Mouse (Mus musculus) embryonic facial prominence, embryonic 13.5 days (tissue): ENCODE data around the gene Daxx. TPM values are rescaled to one million over a fixed set of nuclear protein-coding genes. Genes with fewer than 3 reads are reported as not detected.
A peak's percentile ranks its signal among the peaks of the same experiment; 100 is the strongest.

Source experiments
- ATAC-seq: fragments of 200-750 bp; cut with Nextera tagmentation; 2 replicates; pipeline ENCODE4 v1.8.0; 2017; ENCODE audit warnings: low read depth; ENCODE audit not compliant: insufficient number of reproducible peaks, insufficient read depth, low FRiP score, low TSS enrichment
- H3K27ac ChIP-seq: fragments of 300-500 bp; sonication (generic); 2 replicates; pipeline ENCODE4 v1.5.1; 2015; ENCODE audit warnings: moderate library complexity, mild to moderate bottlenecking, inconsistent platforms
- H3K27me3 ChIP-seq: fragments of 300-500 bp; sonication (generic); 2 replicates; pipeline ENCODE4 v1.6.1; 2015; ENCODE audit warnings: mild to moderate bottlenecking, inconsistent platforms
- H3K36me3 ChIP-seq: fragments of 300-500 bp; sonication (generic); 2 replicates; pipeline ENCODE4 v1.6.1; 2015; ENCODE audit warnings: mild to moderate bottlenecking, inconsistent platforms
- H3K4me1 ChIP-seq: fragments of 300-500 bp; sonication (generic); 2 replicates; pipeline ENCODE4 v1.6.1; 2015; ENCODE audit warnings: inconsistent platforms
- H3K4me2 ChIP-seq: fragments of 300-500 bp; sonication (generic); 2 replicates; pipeline ENCODE4 v1.6.1; 2015; ENCODE audit warnings: moderate library complexity, mild to moderate bottlenecking, inconsistent platforms
- H3K4me3 ChIP-seq: fragments of 300-500 bp; sonication (generic); 2 replicates; pipeline ENCODE4 v1.5.1; 2015; ENCODE audit warnings: mild to moderate bottlenecking, inconsistent platforms
- H3K9ac ChIP-seq: fragments of 300-500 bp; sonication (generic); 2 replicates; pipeline ENCODE4 v1.6.1; 2015; ENCODE audit warnings: mild to moderate bottlenecking, inconsistent platforms
- H3K9me3 ChIP-seq: fragments of 300-500 bp; sonication (generic); 2 replicates; pipeline ENCODE4 v1.6.1; 2016; ENCODE audit warnings: inconsistent platforms
- WGBS: fragments of 180-500 bp; shearing (Covaris S2); methylation state at CpG from one replicate; pipeline ENCODE4 v1.1.7; 2015; ENCODE audit warnings: mixed read lengths; 5-methylcytosine and 5-hydroxymethylcytosine counted together
- polyA plus RNA-seq: library from polyadenylated mRNA; unstranded; fragments of >200 nt; fragmentation: Nextera tagmentation; extraction: Ambion mirVana; gene quantifications from 2 replicates; pipeline ENCODE4 v1.2.1, GENCODE M21; 2015

Gene Daxx
- polyA plus RNA-seq, 1 experiment from 2014 or later: 58.9 TPM

- WGBS: 76% methylated on average over 17 of the region's 17 CpGs
- no peak overlapping the region for H3K9ac ChIP-seq
- no peaks in the 10 kb centered on the region for H3K9me3 ChIP-seq
- ATAC-seq: no peak
- no peak overlapping the region for H3K4me2 ChIP-seq
- H3K27ac ChIP-seq: no peak overlapping the region
- no peaks in the 10 kb centered on the region for H3K27me3 ChIP-seq
- H3K4me3 ChIP-seq: no peak overlapping the region
- H3K36me3 ChIP-seq: peaks cover 28% of the 10 kb centered on the region
- peaks cover 16% of the 10 kb centered on the region for H3K4me1 ChIP-seq
Measured at GRCm38 (mm10) chr17:33926207-33926932, 17.2 kb downstream of the Daxx start.

- Histone ChIP-seq H3K27ac (no peak overlapping the region), H3K9ac (peak overlapping the region; percentile 89), H3K36me3 (peaks cover 40% of the 10 kb centered on the region), H3K4me1 (peaks cover 18% of the 10 kb centered on the region), H3K9me3 (no peaks in the 10 kb centered on the region), H3K4me3 (peak overlapping the region; percentile 92), H3K27me3 (no peaks in the 10 kb centered on the region), H3K4me2 (peak overlapping the region; percentile 99)
- WGBS: 60% methylated on average over 21 of the region's 21 CpGs
- ATAC-seq: no peak
Measured at GRCm38 (mm10) chr17:33928251-33928947, 19.2 kb downstream of the Daxx start.

GRCm38 (mm10) chr17:33929371-33930279 lies 20.4 kb downstream of the Daxx start, which contains the start of gene Rgl2:
Gene Rgl2, plus strand, starts transcription at chr17:33929543.
- peak; percentile 74 for ATAC-seq
- Histone ChIP-seq H3K9me3 (no peaks in the 10 kb centered on the region), H3K27ac (peak within 1 kb of the TSS; percentile 95), H3K27me3 (no peaks in the 10 kb centered on the region), H3K4me2 (peak within 1 kb of the TSS; percentile 99), H3K4me3 (peak within 1 kb of the TSS; percentile 92), H3K9ac (peak within 1 kb of the TSS; percentile 89), H3K36me3 (peaks cover 51% of the 10 kb centered on the region), H3K4me1 (peaks cover 18% of the 10 kb centered on the region)
- WGBS: under 1% methylated on average over 78 of the region's 80 CpGs

- Histone ChIP-seq H3K9me3 (no peaks in the 10 kb centered on the region), H3K36me3 (peaks cover 52% of the 10 kb centered on the region), H3K27ac (peak overlapping the region; percentile 95), H3K27me3 (no peaks in the 10 kb centered on the region), H3K4me2 (peak overlapping the region; percentile 99), H3K4me3 (peak overlapping the region; percentile 92), H3K4me1 (peaks cover 18% of the 10 kb centered on the region), H3K9ac (peak overlapping the region; percentile 89)
- WGBS: 1% methylated on average over 45 of the region's 45 CpGs
- ATAC-seq: no peak
Measured at GRCm38 (mm10) chr17:33930280-33931158, 21.3 kb downstream of the Daxx start.

- H3K9ac ChIP-seq: peak overlapping the region; percentile 89
- no peaks in the 10 kb centered on the region for H3K9me3 ChIP-seq
- H3K4me1 ChIP-seq: peaks cover 18% of the 10 kb centered on the region
- peak overlapping the region; percentile 95 for H3K27ac ChIP-seq
- H3K27me3 ChIP-seq: no peaks in the 10 kb centered on the region
- WGBS: 33% methylated on average over 18 of the region's 18 CpGs
- peak overlapping the region; percentile 92 for H3K4me3 ChIP-seq
- no peak for ATAC-seq
- peaks cover 52% of the 10 kb centered on the region for H3K36me3 ChIP-seq
- H3K4me2 ChIP-seq: peak overlapping the region; percentile 99
Measured at GRCm38 (mm10) chr17:33931159-33931866, 22.1 kb downstream of the Daxx start.

- H3K36me3 ChIP-seq: peaks cover 54% of the 10 kb centered on the region
- no peaks in the 10 kb centered on the region for H3K27me3 ChIP-seq
- H3K4me3 ChIP-seq: no peak overlapping the region; the same call in 1 of the 2 replicates
- peaks cover 18% of the 10 kb centered on the region for H3K4me1 ChIP-seq
- peak overlapping the region; percentile 89 for H3K9ac ChIP-seq
- H3K27ac ChIP-seq: no peak overlapping the region
- H3K4me2 ChIP-seq: peak overlapping the region; percentile 99
- no peak for ATAC-seq
- H3K9me3 ChIP-seq: no peaks in the 10 kb centered on the region
- 87% methylated on average over 11 of the region's 11 CpGs for WGBS
Measured at GRCm38 (mm10) chr17:33931947-33932346, 22.7 kb downstream of the Daxx start.

- no peaks in the 10 kb centered on the region for H3K9me3 ChIP-seq
- no peak overlapping the region for H3K4me3 ChIP-seq
- no peak overlapping the region for H3K4me2 ChIP-seq
- peak overlapping the region; percentile 89 for H3K9ac ChIP-seq
- no peak overlapping the region for H3K27ac ChIP-seq
- no peak for ATAC-seq
- 71% methylated on average over 14 of the region's 14 CpGs for WGBS
- H3K36me3 ChIP-seq: peaks cover 54% of the 10 kb centered on the region
- H3K4me1 ChIP-seq: peaks cover 18% of the 10 kb centered on the region
- no peaks in the 10 kb centered on the region for H3K27me3 ChIP-seq
Measured at GRCm38 (mm10) chr17:33932448-33932847, 23.2 kb downstream of the Daxx start.

- H3K9ac ChIP-seq: peak overlapping the region; percentile 27; the same call in 1 of the 2 replicates
- H3K9me3 ChIP-seq: no peaks in the 10 kb centered on the region
- H3K36me3 ChIP-seq: peaks cover 53% of the 10 kb centered on the region
- H3K4me3 ChIP-seq: no peak overlapping the region
- WGBS: 87% methylated on average over 15 of the region's 15 CpGs
- H3K27ac ChIP-seq: no peak overlapping the region
- ATAC-seq: no peak
- no peak overlapping the region for H3K4me2 ChIP-seq
- H3K4me1 ChIP-seq: peaks cover 15% of the 10 kb centered on the region
- no peaks in the 10 kb centered on the region for H3K27me3 ChIP-seq
Measured at GRCm38 (mm10) chr17:33932970-33933369, 23.8 kb downstream of the Daxx start.

GRCm38 (mm10) chr17:33935422-33936055 lies 26.3 kb downstream of the Daxx start:
- WGBS: 84% methylated on average over 21 of the region's 21 CpGs

GRCm38 (mm10) chr17:33936993-33937392 lies 27.8 kb downstream of the Daxx start:
- ATAC-seq: no peak
- Histone ChIP-seq H3K4me2 (no peak overlapping the region), H3K9me3 (no peaks in the 10 kb centered on the region), H3K9ac (0 out of 2 replicates have a peak overlapping the region, but pooled peaks have one; percentile 6), H3K27me3 (no peaks in the 10 kb centered on the region), H3K36me3 (peaks cover 62% of the 10 kb centered on the region), H3K4me3 (0 out of 2 replicates have a peak overlapping the region, but pooled peaks have one; percentile 3), H3K27ac (no peak overlapping the region), H3K4me1 (peaks cover 23% of the 10 kb centered on the region)
- WGBS: 85% methylated on average over 15 of the region's 15 CpGs

More at GRCm38 (mm10) chr17:33935422-33936055, 26.3 kb downstream of the Daxx start:
- H3K27me3 ChIP-seq: no peaks in the 10 kb centered on the region
- no peak overlapping the region for H3K9ac ChIP-seq
- ATAC-seq: no peak
- H3K4me1 ChIP-seq: peaks cover 20% of the 10 kb centered on the region
- no peak overlapping the region for H3K27ac ChIP-seq
- no peak overlapping the region for H3K4me2 ChIP-seq
- H3K4me3 ChIP-seq: no peak overlapping the region
- H3K36me3 ChIP-seq: peaks cover 60% of the 10 kb centered on the region
- H3K9me3 ChIP-seq: no peaks in the 10 kb centered on the region
